Mouse (Mus musculus) G1E (cell line): ENCODE data around the gene Gm20683.

Experiments
- CTCF ChIP-seq: IDR thresholded peaks from 2 replicates; pipeline ENCODE4 v1.5.1; 2012; ENCODE audit warnings: low read depth, low read length, inconsistent platforms, mixed read lengths
- GATA2 ChIP-seq: IDR thresholded peaks from 2 replicates; pipeline ENCODE4 v1.6.1; 2012; ENCODE audit warnings: low read depth, low read length, inconsistent platforms, borderline replicate concordance

GRCm38 (mm10) chr17:25828712-25829557, 12.6 kb downstream of the Gm20683 start, which contains the start of gene Jmjd8:
- TF ChIP-seq CTCF: no peak
- no peak for TF ChIP-seq GATA2
